15 mouse cellular contexts compared by ENCODE assay signal in genomic region chr5:90067817-90068216, GRCm38 (mm10).
"Had no signal": no experiment of that assay in that cellular context is flagged by ENCODE, and none has a peak within 500 bp of the region (broad histone marks: within the 10 kb centered on the region; RNA-seq: fewer than 3 reads in every experiment).

No protein-coding gene starts in this region.

- H3K4me3 ChIP-seq: kidney, embryonic 15.5 days; left cerebral cortex, adult 2 months; liver, embryonic 13.5 days; megakaryocyte, embryonic 14.5 days; midbrain, embryonic 12.5 days; neural tube, embryonic 13.5 days had no signal

- H3K27me3 ChIP-seq: kidney, embryonic 15.5 days; liver, embryonic 13.5 days; megakaryocyte, embryonic 14.5 days; midbrain, embryonic 12.5 days; neural tube, embryonic 13.5 days had no signal

- ATAC-seq: liver, postnatal 0 days had no signal

- H3K9ac ChIP-seq: kidney, embryonic 15.5 days; liver, embryonic 13.5 days; liver, postnatal 0 days; midbrain, embryonic 12.5 days; neural tube, embryonic 13.5 days had no signal

- H3K27ac ChIP-seq: kidney, embryonic 15.5 days; left cerebral cortex, adult 2 months; liver, embryonic 13.5 days; macrophage; midbrain, embryonic 12.5 days; neural tube, embryonic 13.5 days had no signal

- H3K9me3 ChIP-seq: kidney, embryonic 15.5 days; liver, embryonic 13.5 days; midbrain, embryonic 12.5 days; neural tube, embryonic 13.5 days had no signal

- H3K36me3 ChIP-seq: kidney, embryonic 15.5 days; liver, embryonic 13.5 days; midbrain, embryonic 12.5 days; neural tube, embryonic 13.5 days had no signal

- H3K4me2 ChIP-seq: kidney, embryonic 15.5 days; liver, embryonic 13.5 days; midbrain, embryonic 12.5 days; neural tube, embryonic 13.5 days had no signal

- H3K4me1 ChIP-seq: kidney, embryonic 15.5 days; liver, embryonic 13.5 days; megakaryocyte, embryonic 14.5 days; midbrain, embryonic 12.5 days; neural tube, embryonic 13.5 days had no signal

- DNase-seq: kidney, adult 18-20 months; kidney, postnatal 25 days; liver; liver, embryonic 13.5 days; liver, postnatal 0 days; right cerebral cortex, postnatal 4 days; spleen, adult 18-20 months; thymus, adult 18-20 months; thymus, postnatal 14 days had no signal
